24 mouse cellular contexts compared by ENCODE assay signal in genomic region chr7:74549686-74550085, GRCm38 (mm10). TPM values are rescaled to one million over a fixed set of nuclear protein-coding genes. Genes with fewer than 3 reads are reported as not detected.
A peak's percentile ranks its signal among the peaks of the same experiment; 100 is the strongest.
DNase-seq lines count a peak whose midpoint lies in the region; ATAC-seq and TF ChIP-seq lines count a peak whose summit lies in the region.
"Had no signal": no experiment of that assay in that cellular context is flagged by ENCODE, and none has a peak within 500 bp of the region (broad histone marks: within the 10 kb centered on the region; RNA-seq: fewer than 3 reads in every experiment).

No protein-coding gene starts in this region.

- peak overlapping the region; percentile 4; the same call in 1 of the 2 replicates for H3K27ac ChIP-seq in kidney, adult 2 months (ENCODE audit: insufficient read depth, low read depth, low read length)
- H3K27ac ChIP-seq in neural tube, embryonic 14.5 days (ENCODE audit: low read depth, low read length): no peak overlapping the region
- H3K27ac ChIP-seq: heart, embryonic 15.5 days; liver, embryonic 12.5 days had no signal

- H3K4me1 ChIP-seq in kidney, adult 2 months (ENCODE audit: control insufficient read depth, insufficient read depth, low read length): peaks cover 25% of the 10 kb centered on the region
- peaks cover 73% of the 10 kb centered on the region for H3K4me1 ChIP-seq in megakaryocyte, embryonic 14.5 days
- peaks cover 11% of the 10 kb centered on the region; the same call in 1 of the 2 replicates for H3K4me1 ChIP-seq in neural tube, embryonic 14.5 days (ENCODE audit: control insufficient read depth, insufficient read depth, low read length)

- no peak for TF ChIP-seq CTCF in kidney, adult 2 months (conservative IDR thresholded peaks at IDR 0.05; ENCODE audit: insufficient read depth, insufficient read length, low read depth, low read length)

- no peak overlapping the region for H3K9ac ChIP-seq in neural tube, embryonic 14.5 days (replicated peaks; ENCODE audit: low read depth, low read length)
- H3K9ac ChIP-seq: heart, embryonic 15.5 days; liver, embryonic 12.5 days; liver, postnatal 0 days had no signal

- 48% methylated on average over 6 of the region's 6 CpGs for WGBS in kidney, adult 2 months
- 41% methylated on average over 6 of the region's 6 CpGs for WGBS in neural tube, embryonic 14.5 days

- H3K36me3 ChIP-seq in kidney, adult 2 months (ENCODE audit: control insufficient read depth, insufficient read depth, low read length): no peaks in the 10 kb centered on the region
- peaks cover 8% of the 10 kb centered on the region for H3K36me3 ChIP-seq in megakaryocyte, embryonic 14.5 days (replicated peaks; ENCODE audit: low read length)
- no peaks in the 10 kb centered on the region for H3K36me3 ChIP-seq in neural tube, embryonic 14.5 days (ENCODE audit: control insufficient read depth, insufficient read depth, low read length)
- H3K36me3 ChIP-seq: heart, embryonic 10.5 days; heart, embryonic 15.5 days; liver, embryonic 12.5 days had no signal

- H3K27me3 ChIP-seq in kidney, adult 2 months (replicated peaks; ENCODE audit: control insufficient read depth, insufficient read depth, low read length): no peaks in the 10 kb centered on the region
- H3K27me3 ChIP-seq in megakaryocyte, embryonic 14.5 days (replicated peaks): peaks cover 6% of the 10 kb centered on the region
- H3K27me3 ChIP-seq in neural tube, embryonic 14.5 days (ENCODE audit: control insufficient read depth, insufficient read depth, low read length): no peaks in the 10 kb centered on the region
- H3K27me3 ChIP-seq: CH12.LX, Patski had no signal

- no peak overlapping the region for H3K4me3 ChIP-seq in kidney, adult 2 months (ENCODE audit: insufficient read depth, low read depth, low read length)
- peak overlapping the region; percentile 3 for H3K4me3 ChIP-seq in megakaryocyte, embryonic 14.5 days (replicated peaks)
- no peak overlapping the region for H3K4me3 ChIP-seq in neural tube, embryonic 14.5 days (ENCODE audit: low read depth, low read length)
- H3K4me3 ChIP-seq: erythroblast, embryonic 14.5 days; heart, embryonic 15.5 days; liver, embryonic 12.5 days had no signal

- peak; percentile 6 for DNase-seq in cerebellum, adult 9-10 months
- no peak for DNase-seq in cerebellum, adult 18-20 months
- peak; percentile 73 for DNase-seq in kidney, adult 2 months
- no peak for DNase-seq in kidney, adult 11 months
- DNase-seq in neural tube, embryonic 10.5 days (ENCODE audit: extremely low spot score, low spot score): no peak
- DNase-seq: adrenal gland, postnatal 10 days; cerebellum, adult 9-11 months; gastrocnemius, postnatal 10 days; layer of hippocampus, postnatal 36 days; left cerebral cortex, postnatal 4 days; liver, postnatal 0 days; lung, postnatal 4 days; thymus, adult 2 months; thymus, postnatal 36 days had no signal

- no peak for ATAC-seq in megakaryocyte, adult 5-6 weeks (ENCODE audit: poor library complexity, severe bottlenecking)
- no peak for ATAC-seq in neural tube, embryonic 14.5 days (ENCODE audit: low read depth)
- ATAC-seq: liver, embryonic 12.5 days; liver, postnatal 0 days; lung, postnatal 0 days; Patski had no signal

- 0 out of 2 replicates have a peak overlapping the region, but pooled peaks have one; percentile 0 for H3K4me2 ChIP-seq in neural tube, embryonic 14.5 days (ENCODE audit: low read depth, low read length)
- H3K4me2 ChIP-seq: heart, embryonic 15.5 days; liver, embryonic 12.5 days had no signal

- H3K9me3 ChIP-seq in megakaryocyte, embryonic 14.5 days: no peaks in the 10 kb centered on the region
- H3K9me3 ChIP-seq in neural tube, embryonic 14.5 days (ENCODE audit: control insufficient read depth, low read length): no peaks in the 10 kb centered on the region
- H3K9me3 ChIP-seq: heart, embryonic 10.5 days; heart, embryonic 15.5 days; liver, embryonic 12.5 days had no signal

- TF ChIP-seq POLR2A in kidney, adult 2 months (IDR thresholded peaks at IDR 0.05; ENCODE audit: low read depth, low read length): no peak

RNA-seq across cellular contexts. Expression of gene Slco3a1, which starts 4.9 kb away (rescaled TPM):
- 44.9 and 58.1 TPM in 2 replicates for polyA plus RNA-seq in kidney, adult 2 months (2012; rRNA removed)
- polyA plus RNA-seq in megakaryocyte, embryonic 14.5 days (2012; ENCODE audit: insufficient read depth, low replicate concordance): 9.0 and 9.4 TPM in 2 replicates
- total RNA-seq in megakaryocyte, adult 5-6 weeks (2015): 3.8 and 6.5 TPM in 2 replicates
- 3.5 and 5.2 TPM in 2 replicates for total RNA-seq in megakaryocyte, adult 5-6 weeks (2017)
- polyA plus RNA-seq in neural tube, embryonic 14.5 days (2014; fragmentation: Nextera tagmentation; extraction: Ambion mirVana): 18.6 and 22.8 TPM in 2 replicates

Comparison
In these comparisons a context has a peak if more than half of its experiments do, and no peak if none do; other contexts are left out.
1. DNase-seq: peak in cerebellum, adult 9-10 months (single experiment) and kidney, adult 2 months (single experiment); none in cerebellum, adult 18-20 months (0 of 2), kidney, adult 11 months (single experiment) and neural tube, embryonic 10.5 days (single experiment).